Mouse (Mus musculus) granulocyte monocyte progenitor cell, adult 5-6 weeks (primary cell): ENCODE data around the gene Slx4ip. TPM values are rescaled to one million over a fixed set of nuclear protein-coding genes. Genes with fewer than 3 reads are reported as not detected.
A peak's percentile ranks its signal among the peaks of the same experiment; 100 is the strongest.

Source experiments
- ATAC-seq: replicated peaks from 2 replicates; pipeline ENCODE4 v1.8.0; 2016; ENCODE audit warnings: mild to moderate bottlenecking, moderate TSS enrichment, inconsistent platforms; ENCODE audit not compliant: poor library complexity, severe bottlenecking
- total RNA-seq, 2 experiments: library from RNA; stranded (forward) in 1 of 2; stranded (reverse) in 1 of 2; fragments of 200-712, 200-1000 nt in 1 of 2; fragments of >200 nt in 1 of 2; fragmentation: Nextera tagmentation in 1 of 2; gene quantifications; 2 replicates each; pipeline ENCODE4 v1.2.3; 2014 to 2017

Gene Slx4ip
- total RNA-seq, 2 experiments from 2014 or later: 3.9 to 7.7 TPM

DNA sequence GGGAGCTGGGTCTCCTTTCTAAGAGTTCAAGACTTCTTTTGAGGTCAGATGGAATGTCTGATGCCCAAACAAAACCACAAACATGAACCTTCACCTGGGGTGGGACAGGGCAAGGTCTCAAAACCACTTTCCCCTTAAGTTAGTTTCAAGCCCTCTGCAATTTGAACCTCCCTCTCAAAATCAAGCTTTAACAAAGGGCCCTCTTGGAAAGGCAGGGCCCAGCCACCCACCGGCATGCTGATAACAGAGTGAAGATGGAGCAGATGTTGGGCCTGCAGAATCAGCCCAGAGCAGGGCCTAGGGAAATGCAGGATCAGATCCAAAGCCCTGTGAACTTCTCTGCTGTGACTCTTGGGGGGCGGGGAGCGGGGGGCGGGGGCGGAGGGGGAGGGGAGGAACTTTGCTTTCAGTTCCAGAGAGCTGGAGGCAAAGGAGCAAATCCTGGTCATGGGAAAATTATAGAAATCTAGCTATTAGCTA is 206.0 kb downstream of the Slx4ip start:
- no peak for ATAC-seq

DNA sequence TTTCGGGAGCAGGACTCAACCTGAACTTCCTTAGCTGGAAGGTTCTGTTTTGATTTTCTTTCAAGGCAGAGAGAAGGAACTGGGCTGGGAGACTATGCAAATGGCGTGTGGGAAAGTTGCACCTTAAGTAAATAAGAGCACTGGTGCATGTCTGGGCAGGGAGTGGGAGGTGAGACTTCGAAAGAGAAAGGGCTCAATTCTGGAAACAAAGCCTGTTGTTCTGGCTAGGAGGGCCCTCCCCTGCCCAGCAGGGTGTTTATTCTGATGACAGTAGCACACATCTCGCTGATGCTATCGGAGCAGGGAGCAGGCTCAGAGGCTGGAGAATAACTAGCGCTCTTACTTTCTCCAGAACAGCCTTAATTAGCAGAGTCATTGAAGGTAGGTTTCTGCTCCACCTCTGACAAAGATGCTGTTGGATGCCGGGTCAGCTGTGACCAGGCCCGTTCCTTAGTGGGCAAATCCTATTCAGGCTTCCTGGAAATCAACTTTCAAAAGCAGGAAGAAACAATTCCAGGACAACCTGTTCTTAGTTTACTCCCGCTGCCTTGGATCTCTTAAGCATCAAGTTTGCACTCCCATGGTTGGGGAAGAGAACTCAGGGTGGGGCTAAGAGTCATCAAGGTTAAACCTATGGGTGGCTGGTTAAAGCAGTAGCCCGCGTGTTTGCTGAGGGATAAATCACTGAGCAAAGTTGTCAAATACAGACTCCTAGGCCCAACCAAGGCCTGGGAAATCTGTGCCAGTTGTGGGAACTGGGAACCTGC is 207.4 kb downstream of the Slx4ip start:
- ATAC-seq: no peak

DNA sequence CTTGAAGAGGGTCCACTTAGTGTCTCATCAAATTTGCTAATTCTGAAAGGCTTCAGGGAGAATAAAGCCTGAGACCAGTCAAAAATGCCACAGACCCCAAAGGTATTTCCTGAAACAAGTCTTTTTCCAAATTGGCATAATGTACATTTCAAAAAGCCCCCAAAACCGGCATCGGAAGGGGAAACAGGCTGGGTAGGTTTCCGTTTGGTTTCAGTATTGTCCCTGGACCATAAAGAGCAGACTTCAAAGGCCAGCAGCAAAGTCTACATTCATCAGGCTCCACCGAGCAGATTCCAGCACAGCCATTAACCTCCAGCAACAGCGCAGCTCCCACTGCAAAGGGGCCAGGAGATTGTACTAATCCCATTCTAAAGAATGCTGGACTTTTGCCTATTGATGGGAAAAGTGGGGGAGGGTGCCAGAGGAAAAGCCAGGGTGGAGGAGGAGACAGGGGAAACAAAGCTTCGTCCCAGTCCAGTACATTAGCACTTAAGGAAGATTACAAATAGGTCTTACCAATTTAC is 208.3 kb downstream of the Slx4ip start:
- no peak for ATAC-seq

DNA sequence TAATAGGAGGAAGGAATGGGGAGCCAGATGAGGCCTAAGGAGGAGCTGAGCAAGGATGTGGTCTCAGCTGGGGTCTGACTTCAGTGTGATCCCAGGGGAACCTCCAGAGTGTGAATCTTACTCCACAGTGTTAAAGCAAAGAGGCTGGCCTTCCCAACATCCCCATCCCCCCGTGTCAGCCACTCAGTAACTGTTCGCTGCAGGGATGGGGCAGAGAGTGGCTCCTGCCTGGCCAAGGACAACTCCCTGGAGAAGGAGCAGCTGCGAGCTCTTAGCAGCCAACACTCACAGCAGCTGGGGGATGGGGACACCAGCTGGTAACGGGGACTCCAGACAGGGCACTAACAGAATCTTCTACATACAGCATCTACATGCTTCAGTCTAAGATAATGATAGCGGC is 210.1 kb downstream of the Slx4ip start:
- no peak for ATAC-seq

DNA sequence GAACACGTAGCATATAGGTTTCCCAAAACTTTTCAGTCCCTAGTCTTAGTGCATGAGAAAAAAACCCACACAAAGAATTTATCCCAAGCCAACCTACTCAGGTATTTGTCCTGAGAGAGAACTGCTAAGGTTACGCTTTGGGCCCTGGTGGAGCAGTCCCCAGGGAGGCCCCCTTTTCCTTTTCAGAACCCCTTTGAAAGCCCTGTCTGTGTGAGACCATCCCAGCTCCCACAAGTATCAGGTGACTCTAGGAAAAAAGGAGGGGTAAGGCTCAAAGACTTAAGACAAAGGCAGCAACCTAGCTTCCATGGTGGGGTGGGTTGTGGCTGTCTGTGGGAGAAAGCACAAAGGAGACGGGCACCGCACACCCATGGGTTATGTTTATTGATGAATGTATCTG is 216.2 kb downstream of the Slx4ip start:
- no peak for ATAC-seq

DNA sequence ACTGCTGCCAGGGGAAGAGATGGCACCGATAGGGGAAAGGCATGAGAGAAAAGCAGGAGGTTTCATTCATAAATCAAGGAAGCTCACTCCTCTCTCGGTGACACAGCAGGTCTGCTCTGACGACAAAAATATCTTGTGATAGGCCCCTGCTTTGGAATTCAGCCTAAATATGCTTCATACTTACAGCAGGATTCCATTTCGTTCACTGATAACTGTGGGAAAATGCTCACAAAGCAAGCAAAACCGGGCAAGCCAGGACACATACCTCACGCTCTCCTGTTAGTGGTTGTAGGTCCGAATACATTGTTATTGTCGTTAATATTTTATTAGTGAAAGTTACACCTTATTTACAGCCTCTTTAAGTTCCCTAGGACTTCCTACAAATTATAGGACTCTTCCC is 216.9 kb downstream of the Slx4ip start:
- no peak for ATAC-seq

DNA sequence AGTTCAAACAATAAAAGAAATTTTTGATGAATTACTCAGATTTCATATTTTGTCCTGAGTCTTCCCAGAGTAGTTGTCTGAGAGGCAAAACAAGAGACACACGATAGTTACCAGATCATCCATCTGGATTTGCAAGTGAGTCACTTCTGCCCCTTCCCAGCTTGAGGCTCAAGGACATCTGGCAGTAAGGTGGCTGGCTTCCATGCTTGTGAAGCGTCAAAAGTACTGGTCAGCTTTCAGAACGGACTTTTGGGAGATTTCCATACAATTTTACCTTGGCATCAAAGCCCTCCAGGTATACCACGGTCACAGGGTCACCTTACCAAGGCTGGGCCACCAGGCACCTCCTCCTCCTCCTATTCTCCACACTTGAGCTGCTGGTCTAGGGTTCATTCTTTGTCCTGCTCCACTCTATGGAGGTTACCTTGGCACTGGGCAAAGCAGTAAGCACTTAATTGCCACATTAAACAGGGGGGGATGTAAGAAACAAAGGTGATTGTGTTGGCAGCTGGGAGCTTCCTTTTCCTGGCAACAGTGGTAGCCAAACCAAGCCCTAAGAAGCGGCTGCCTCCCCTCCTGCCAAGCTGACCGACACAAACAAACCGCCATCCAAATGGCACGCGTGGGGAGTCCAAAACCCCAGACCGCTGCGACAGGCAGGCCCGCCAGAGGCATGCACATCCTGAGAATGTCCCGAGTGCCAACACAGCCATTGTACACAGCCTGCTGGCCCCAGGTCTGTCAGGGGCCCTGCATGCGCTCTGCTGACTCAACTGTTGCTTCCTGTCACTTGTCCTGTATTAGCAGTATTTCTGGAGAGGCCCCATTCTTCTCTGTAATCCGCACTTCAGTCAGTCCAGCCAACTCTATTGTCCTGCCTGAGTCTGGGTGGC is 218.5 kb downstream of the Slx4ip start:
- ATAC-seq: no peak

DNA sequence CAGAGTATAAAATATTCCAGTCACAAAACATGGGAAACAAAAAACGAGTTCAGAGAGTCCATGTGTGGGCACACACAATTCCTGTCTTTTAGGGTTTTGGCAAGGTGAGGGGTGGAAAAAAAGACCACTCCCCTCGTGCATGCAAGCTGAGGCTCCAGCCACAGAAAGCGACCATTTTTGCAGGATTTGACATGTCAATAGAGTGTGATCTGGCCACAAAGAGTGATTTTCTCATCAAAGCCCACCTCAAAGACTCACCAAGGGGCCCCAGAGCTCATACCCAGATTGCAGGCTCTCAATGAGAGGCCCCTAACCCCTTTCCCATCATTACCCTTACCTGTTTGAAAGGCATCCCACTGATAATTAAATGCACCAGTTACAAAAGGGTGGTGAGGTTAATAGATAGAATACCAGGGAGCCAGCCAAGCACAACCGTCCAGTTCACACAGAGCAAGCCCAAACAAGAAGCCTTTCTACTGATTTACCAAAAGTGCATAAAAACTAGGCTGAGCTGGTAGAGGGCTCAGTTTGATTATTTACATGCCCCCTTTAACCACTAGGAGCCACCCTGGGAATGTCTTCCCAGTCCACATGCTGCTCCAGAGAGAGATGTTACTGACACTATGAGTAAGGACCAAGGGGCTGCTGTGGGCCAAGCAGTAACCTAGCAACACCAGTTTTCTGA is 219.3 kb downstream of the Slx4ip start:
- ATAC-seq: no peak

DNA sequence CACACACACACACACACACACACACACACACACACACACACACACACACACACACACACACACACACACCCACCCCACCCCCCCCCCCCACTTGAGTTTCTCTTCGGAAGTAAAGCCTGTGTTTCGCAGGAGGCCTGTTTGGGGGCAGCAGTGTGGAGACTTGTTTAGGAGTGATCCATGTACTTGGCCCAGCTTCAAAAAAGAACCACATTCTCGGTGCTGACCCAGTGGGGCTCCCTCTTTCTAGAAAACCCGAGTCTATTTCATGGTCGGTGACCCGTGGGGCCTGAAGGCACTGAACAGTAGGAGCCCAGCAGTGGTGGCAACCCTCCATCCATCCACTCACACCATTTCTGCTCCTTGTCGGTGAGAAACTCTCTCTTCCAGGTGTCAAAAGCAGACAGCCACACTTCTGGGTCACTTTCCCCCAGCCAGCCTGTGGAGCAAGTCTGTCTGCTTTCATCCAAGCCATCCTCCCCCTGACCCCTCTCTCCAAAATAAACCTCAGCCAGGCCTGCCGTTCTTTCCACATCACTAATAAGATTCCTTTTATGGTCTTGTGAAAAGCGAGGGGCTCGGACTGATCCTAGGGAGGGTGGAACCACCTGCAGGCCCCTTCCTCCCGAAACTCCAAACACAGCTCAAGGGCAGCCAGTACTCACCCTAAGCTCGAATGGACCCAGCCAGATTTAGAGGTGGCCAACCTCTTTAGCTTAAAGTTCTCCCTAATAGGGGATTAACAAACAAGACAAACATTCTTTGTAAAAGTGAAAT is 222.5 kb downstream of the Slx4ip start:
- no peak for ATAC-seq

DNA sequence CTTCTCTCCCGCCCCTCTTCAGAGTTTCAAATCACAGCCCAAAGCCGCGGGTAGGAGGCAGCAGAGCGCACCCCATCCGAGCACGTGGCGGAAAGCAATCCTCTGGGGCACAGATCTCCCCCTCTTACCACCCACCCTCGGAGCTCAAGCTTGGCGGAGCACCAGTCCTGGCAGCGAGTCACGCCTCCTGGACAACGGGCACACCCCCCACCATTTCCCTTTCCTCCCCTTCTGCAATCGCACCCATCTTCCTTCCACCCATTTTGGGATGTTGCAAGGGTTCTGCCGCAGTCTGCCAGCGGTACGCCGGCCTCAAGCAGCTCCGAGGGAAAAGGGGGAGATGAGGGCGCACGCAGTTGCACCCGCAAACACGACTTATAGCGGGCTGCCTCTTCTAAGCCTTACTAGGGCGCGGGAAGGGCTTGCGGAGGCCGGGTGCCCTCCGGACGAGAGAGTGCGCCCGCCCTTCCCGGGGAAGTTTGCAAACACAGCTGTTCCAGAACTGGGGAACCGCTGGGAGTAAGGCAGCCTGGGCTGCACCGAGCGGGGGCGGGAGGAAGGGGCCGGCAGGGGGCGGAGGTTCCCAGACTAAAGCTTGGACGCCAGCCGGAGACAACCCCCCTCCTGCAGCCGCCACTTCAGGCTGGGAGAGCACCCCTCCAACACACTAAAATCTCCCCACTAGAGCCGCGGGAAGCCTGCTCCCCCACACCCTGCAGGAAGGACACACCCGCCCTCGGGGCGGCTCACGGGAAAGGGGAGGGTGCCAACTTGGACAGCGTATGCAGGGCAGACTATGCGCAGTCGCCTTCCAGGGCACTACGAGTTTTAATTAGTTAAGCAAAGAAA is 223.5 kb downstream of the Slx4ip start:
- peak; percentile 68 for ATAC-seq

DNA sequence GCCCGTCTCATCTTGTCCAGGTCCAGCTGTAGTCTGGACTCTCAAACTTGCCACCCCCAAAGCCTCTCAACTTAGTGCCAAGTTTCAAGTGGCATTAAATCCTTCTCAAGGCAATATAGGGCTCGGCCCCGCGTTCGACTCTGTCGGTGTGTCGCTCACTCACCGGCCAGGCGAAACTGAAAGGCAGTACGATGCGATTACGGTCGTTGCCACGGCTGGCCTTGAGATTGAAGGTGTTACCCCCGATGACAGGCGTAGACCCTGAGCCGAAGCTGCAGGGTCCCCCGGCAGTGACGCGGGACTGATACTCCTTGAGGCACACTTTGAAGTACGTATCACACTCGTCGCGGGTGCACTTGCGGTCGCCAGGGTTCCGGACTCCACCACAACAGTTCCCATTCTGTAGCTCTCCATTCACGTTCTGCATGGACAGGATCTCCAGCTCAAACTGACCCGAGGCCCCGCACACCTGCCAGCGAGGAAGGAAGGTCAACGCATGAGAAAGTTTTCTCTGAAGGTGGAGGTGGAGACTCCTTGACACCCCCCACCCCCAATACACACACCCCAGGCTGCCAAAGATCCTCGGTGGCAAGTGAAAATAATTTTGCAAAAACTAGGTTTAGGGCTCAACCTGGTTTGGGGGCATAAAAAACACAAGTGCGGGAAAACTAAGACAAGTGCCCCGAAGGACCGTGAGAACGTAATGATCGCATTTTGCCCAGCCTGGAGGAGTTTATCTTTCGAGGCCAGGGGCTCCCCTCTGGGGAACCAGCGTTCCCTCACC is 224.4 kb downstream of the Slx4ip start:
- ATAC-seq: peak; percentile 7

DNA sequence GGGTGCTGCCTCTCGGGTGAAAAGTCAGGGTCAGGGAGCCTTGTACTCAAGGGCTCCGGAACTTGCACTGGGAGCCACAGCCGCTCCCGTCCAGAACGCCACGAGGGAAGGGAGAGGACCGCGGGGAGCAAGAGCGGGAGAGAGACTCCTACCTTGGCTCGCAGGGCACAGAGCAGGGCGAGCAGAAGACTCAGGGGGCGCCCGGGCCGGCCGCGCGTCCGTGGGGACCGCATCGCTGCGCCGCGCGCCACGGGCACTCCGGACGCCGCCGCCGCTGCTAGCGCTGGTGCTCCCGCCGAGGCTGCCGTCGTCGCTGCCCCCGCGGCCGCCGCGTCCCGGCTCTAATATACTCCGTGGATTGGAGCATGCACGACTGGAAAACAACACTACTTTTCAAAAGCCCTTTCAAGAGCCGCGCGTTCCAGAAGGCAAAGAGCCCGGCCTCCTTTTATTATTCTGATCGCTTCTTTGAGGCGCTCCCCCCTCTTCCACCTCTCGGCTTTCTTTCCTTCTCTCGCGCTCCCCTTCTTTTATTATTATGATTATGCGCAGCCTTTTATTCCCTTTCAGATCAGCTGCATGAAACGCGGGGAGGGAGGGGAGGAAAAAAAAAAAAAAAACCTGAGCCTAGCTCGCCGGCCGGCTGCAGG is 225.1 kb downstream of the Slx4ip start, which contains the start of gene Jag1:
Gene Jag1, minus strand, starts transcription at position 620 of the 650 bp plus-strand sequence.
- ATAC-seq: 0 out of 2 replicates have a peak, but pooled peaks have one; percentile 2

DNA sequence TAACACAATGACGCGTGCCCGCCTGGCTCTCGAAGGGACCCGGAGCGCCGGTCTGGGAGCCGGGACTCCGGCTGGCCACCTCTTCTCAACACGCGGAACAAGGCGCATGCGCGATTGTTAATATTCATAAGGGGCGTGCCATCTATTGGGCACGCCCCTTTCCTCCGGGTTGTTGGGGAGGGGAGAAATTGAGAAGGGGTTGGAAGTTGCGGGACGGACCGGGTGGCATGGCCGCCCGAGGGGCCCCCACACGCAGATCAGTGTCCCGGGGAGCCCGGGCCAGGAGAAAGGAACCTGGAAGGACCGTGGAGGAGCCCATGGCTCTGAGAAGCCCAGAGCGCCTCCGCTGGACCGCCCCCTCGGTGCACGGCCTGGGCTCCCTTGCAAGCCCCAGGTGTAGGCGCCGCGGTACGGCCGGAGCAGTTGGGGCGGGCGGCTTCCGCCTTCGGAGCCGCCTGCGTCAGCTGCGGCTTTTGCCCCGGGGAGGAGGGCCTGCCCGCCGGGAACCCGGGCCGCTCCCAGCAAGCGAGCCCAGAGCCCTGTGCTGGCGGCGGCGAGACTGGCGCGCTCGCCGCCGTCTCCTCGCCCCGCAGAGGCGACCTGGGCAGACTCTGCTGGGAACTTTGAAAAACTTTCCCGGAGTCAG is 225.8 kb downstream of the Slx4ip start:
- peak; percentile 28 for ATAC-seq

DNA sequence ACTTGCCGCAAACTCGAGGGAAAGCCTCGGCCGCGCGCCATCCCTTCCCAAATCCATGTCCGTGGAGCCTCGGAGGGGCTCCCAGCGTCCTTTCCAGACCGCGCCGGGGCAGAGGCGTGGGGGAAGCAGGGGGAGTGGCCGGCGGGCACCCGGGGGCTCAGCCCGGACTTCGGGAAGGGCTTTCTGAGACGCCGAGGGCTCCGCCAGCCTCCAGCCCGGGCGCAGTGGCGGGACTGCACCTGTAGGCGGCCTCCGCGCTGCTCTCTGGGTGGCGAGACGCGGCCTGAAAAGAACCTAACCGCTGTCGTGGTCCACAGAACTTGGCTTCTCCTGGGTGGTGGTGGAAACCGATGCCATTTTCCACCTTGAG is 226.3 kb downstream of the Slx4ip start:
- ATAC-seq: peak; percentile 43
